Mouse (Mus musculus) kidney, postnatal 0 days (tissue): ENCODE data around the gene Fam229b. TPM values are rescaled to one million over a fixed set of nuclear protein-coding genes. Genes with fewer than 3 reads are reported as not detected.

ENCODE experiments used
- ATAC-seq: fragments of 200-750 bp; cut with Nextera tagmentation; replicated peaks from 2 replicates; pipeline ENCODE4 v1.8.0; 2017; ENCODE audit warnings: low read depth, moderate number of reproducible peaks, moderate TSS enrichment, moderate library complexity; ENCODE audit not compliant: low FRiP score
- DNase-seq: peaks from one replicate; pipeline ENCODE4 v3.0.0-alpha.2; 2016; ENCODE audit warnings: low spot score
- H3K27ac ChIP-seq: fragments of 300-500 bp; sonication (generic); 2 replicates; pipeline ENCODE4 v1.5.1; 2014; ENCODE audit warnings: mild to moderate bottlenecking
- H3K27me3 ChIP-seq: fragments of 300-500 bp; sonication (generic); 2 replicates; pipeline ENCODE4 v1.6.1; 2014; ENCODE audit warnings: low read length, mixed read lengths; ENCODE audit not compliant: insufficient read depth
- H3K36me3 ChIP-seq: fragments of 300-500 bp; sonication (generic); 2 replicates; pipeline ENCODE4 v1.6.1; 2014; ENCODE audit warnings: low read length, mixed read lengths; ENCODE audit not compliant: insufficient read depth
- H3K4me1 ChIP-seq: fragments of 300-500 bp; sonication (generic); replicated peaks from 2 replicates; pipeline ENCODE4 v1.6.1; 2014; ENCODE audit warnings: antibody characterized with exemption, low read length, mixed read lengths; ENCODE audit not compliant: insufficient read depth
- H3K4me2 ChIP-seq: fragments of 300-500 bp; sonication (generic); 2 replicates; pipeline ENCODE4 v1.6.1; 2014; ENCODE audit warnings: mild to moderate bottlenecking, low read length, moderate library complexity, mixed read lengths
- H3K4me3 ChIP-seq: fragments of 300-500 bp; sonication (generic); replicated peaks from 2 replicates; pipeline ENCODE4 v1.5.1; 2014; ENCODE audit warnings: low read depth, low read length
- H3K9ac ChIP-seq: fragments of 300-500 bp; sonication (generic); 2 replicates; pipeline ENCODE4 v1.6.1; 2014; ENCODE audit warnings: low read depth, low read length
- H3K9me3 ChIP-seq: fragments of 300-500 bp; sonication (generic); replicated peaks from 2 replicates; pipeline ENCODE4 v1.6.1; 2016; ENCODE audit warnings: low read length, inconsistent platforms, mixed read lengths
- CTCF ChIP-seq: IDR thresholded peaks from 2 replicates; pipeline ENCODE4 v1.5.1; 2016; ENCODE audit warnings: antibody characterized with exemption, low read depth, mild to moderate bottlenecking, moderate library complexity
- WGBS: fragments of 180-500 bp; shearing (Covaris S2); extraction: QIAGEN DNeasy Blood & Tissue Kit; methylation state at CpG from one replicate; pipeline ENCODE4 v1.1.7; 2014; 5-methylcytosine and 5-hydroxymethylcytosine counted together
- polyA plus RNA-seq: library from polyadenylated mRNA; unstranded; fragments of >200 nt; fragmentation: Nextera tagmentation; extraction: Ambion mirVana; gene quantifications from 2 replicates; pipeline ENCODE4 v1.2.1, GENCODE M21; 2015

The Fam229b gene
- polyA plus RNA-seq, 1 experiment from 2014 or later = 20.8 TPM

DNA sequence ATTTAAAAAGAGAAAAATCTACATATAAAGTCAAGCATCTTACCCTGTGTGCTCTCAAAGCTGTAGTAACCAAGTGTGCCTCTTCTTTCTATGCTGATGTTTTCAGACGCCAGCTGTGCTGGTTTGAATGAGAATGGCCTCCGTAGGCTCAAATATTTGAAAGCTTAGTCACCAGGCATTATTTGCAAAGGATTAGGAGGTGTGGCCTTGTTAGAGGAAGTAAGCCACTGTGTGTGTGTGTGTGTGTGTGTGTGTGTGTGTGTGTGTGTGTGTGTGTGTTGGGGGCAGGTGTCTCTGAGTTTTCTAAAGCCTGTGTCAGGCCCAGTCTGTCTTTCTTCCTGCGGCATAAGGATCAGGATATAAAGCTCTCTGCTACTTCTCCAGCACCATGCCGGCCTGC is 26.8 kb downstream of the Fam229b start:
- DNase-seq (no peak), ATAC-seq (no peak)
- Histone ChIP-seq H3K4me3 (no peak overlapping the region), H3K9ac (no peak overlapping the region), H3K27me3 (no peaks in the 10 kb centered on the region), H3K27ac (no peak overlapping the region), H3K9me3 (no peaks in the 10 kb centered on the region), H3K4me1 (no peaks in the 10 kb centered on the region), H3K36me3 (peaks cover 14% of the 10 kb centered on the region; the same call in 1 of the 2 replicates), H3K4me2 (no peak overlapping the region)
- no peak for TF ChIP-seq CTCF
- 68% methylated on average over 4 of the region's 4 CpGs for WGBS

DNA sequence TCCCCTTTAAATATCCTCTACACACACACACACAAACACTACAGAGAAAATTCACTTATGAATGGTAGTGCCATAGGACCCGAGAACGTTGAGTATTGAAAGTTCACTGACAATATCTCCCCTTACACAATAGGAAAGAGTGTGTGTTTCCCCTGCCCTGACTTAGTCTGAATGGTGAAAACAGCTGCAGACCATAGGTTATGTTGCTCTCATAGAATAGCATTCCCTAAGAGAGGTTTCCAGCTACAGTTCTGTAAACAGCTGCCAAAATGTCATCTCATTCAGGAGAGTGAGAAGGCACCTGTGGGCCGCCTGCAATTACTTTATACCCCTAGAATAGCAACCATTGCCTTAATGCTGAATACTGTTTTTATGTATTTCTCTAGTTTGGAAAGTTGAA is 27.3 kb downstream of the Fam229b start:
- ATAC-seq = no peak
- DNase-seq = no peak
- Histone ChIP-seq H3K27me3 (no peaks in the 10 kb centered on the region), H3K27ac (no peak overlapping the region), H3K4me3 (no peak overlapping the region), H3K9me3 (no peaks in the 10 kb centered on the region), H3K4me1 (no peaks in the 10 kb centered on the region), H3K4me2 (no peak overlapping the region), H3K36me3 (peaks cover 14% of the 10 kb centered on the region; the same call in 1 of the 2 replicates), H3K9ac (no peak overlapping the region)
- 76% methylated on average over 3 of the region's 3 CpGs for WGBS
- TF ChIP-seq CTCF = no peak

DNA sequence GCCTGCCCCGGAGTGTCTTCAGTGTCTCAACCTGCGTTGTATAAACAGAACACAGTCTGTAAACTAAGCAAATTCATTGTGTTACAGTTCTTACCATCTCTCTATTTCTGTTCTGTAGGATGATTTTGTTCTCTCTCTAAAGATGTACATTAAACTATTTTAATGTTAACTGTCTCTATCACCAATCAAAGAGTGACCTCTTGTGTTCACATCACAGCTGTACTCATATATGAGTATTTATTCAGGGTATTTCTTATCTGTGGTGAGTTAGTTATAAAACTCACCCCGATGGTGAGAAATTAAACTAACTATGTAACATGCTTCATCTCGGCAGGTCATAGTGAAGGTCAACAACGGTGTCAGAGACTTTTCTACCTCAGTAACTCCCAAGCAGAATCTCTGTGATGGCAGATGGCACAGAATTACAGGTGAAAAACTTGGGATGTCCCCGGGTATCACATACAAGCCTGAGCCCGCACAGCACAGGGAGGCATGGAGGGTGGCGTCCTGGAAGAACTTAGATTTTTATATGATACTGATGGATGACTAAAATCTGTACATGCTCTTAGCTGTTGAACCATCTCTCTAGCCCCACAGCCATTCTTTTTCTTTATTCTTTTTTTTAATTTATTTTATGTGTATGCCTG is 28.8 kb downstream of the Fam229b start:
- no peak overlapping the region for H3K9ac ChIP-seq
- no peak for TF ChIP-seq CTCF
- no peak overlapping the region for H3K27ac ChIP-seq
- no peaks in the 10 kb centered on the region for H3K27me3 ChIP-seq
- no peak for DNase-seq
- 0 out of 2 replicates have a peak, but pooled peaks cover 5% of the 10 kb centered on the region for H3K36me3 ChIP-seq
- H3K4me1 ChIP-seq = no peaks in the 10 kb centered on the region
- no peaks in the 10 kb centered on the region for H3K9me3 ChIP-seq
- WGBS = 89% methylated on average over 8 of the region's 8 CpGs
- no peak overlapping the region for H3K4me3 ChIP-seq
- no peak for ATAC-seq
- H3K4me2 ChIP-seq = no peak overlapping the region

DNA sequence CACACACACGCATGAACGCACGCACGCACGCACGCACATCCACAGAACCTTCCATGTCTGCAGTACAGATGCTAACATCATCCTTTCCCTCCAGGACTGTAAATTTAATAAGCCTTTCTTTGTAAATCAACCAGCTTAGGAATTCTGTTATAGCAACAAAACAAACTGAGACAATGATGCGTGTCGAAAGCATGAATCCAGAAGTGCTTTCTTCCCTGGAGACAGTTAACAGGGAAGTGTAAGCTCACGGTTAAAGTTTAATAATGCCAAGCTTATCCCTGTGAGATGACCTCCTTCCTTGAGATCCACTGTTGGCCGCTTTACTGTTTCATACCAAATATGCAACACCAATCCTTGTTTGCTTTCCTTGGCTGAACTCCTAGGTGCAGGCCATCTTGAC is 35.0 kb downstream of the Fam229b start:
- ATAC-seq = no peak
- no peak for DNase-seq
- Histone ChIP-seq H3K9ac (no peak overlapping the region), H3K4me1 (no peaks in the 10 kb centered on the region), H3K9me3 (no peaks in the 10 kb centered on the region), H3K27ac (no peak overlapping the region), H3K4me3 (no peak overlapping the region), H3K36me3 (no peaks in the 10 kb centered on the region), H3K27me3 (no peaks in the 10 kb centered on the region), H3K4me2 (no peak overlapping the region)
- WGBS = 87% methylated on average over 10 of the region's 10 CpGs
- no peak for TF ChIP-seq CTCF

DNA sequence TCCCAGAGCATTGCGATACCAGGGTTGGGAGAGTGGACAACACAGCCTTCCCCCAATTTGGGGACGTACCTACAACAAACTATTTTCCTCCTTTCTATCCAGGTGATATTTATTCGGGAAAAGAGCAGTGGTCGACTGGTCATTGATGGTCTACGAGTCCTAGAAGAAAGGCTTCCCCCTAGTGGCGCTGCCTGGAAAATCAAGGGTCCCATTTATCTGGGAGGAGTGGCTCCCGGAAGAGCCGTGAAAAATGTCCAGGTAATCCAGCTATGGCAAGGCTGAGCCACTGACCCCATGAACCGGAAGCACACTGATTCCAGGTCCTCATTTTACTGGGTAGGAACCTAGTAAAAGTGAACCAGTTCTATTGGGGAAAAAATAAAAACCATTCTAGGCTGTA is 36.7 kb downstream of the Fam229b start:
- DNase-seq = peak; percentile 6
- TF ChIP-seq CTCF = peak; percentile 57
- H3K27me3 ChIP-seq = no peaks in the 10 kb centered on the region
- no peak overlapping the region for H3K4me3 ChIP-seq
- H3K36me3 ChIP-seq = peaks cover 2% of the 10 kb centered on the region; the same call in 1 of the 2 replicates
- no peak for ATAC-seq
- H3K4me1 ChIP-seq = no peaks in the 10 kb centered on the region
- no peak overlapping the region for H3K27ac ChIP-seq
- no peak overlapping the region for H3K9ac ChIP-seq
- H3K9me3 ChIP-seq = no peaks in the 10 kb centered on the region
- 87% methylated on average over 9 of the region's 9 CpGs for WGBS
- H3K4me2 ChIP-seq = no peak overlapping the region

GRCm38 (mm10) chr10:39072048-39072447 is 61.7 kb downstream of the Fam229b start:
- no peak overlapping the region for H3K9ac ChIP-seq
- 83% methylated on average over 4 of the region's 4 CpGs for WGBS
- H3K4me1 ChIP-seq = no peaks in the 10 kb centered on the region
- no peaks in the 10 kb centered on the region for H3K9me3 ChIP-seq
- no peak overlapping the region for H3K27ac ChIP-seq
- H3K4me2 ChIP-seq = no peak overlapping the region
- peaks cover 22% of the 10 kb centered on the region; the same call in 1 of the 2 replicates for H3K36me3 ChIP-seq
- ATAC-seq = no peak
- no peak for TF ChIP-seq CTCF
- no peaks in the 10 kb centered on the region for H3K27me3 ChIP-seq
- H3K4me3 ChIP-seq = no peak overlapping the region
- no peak for DNase-seq

Other genes starting within 250 kb of the Fam229b start
- gene Lama4, start 168.4 kb downstream of the Fam229b start, polyA plus RNA-seq = 46.0 and 46.3 TPM in 2 replicates
- gene Tube1, start 62 bp upstream of the Fam229b start, polyA plus RNA-seq = 6.1 and 8.3 TPM in 2 replicates
- 0.16 and 0.20 TPM in 2 replicates for gene Ccn6, start 29.9 kb upstream of the Fam229b start, polyA plus RNA-seq
- gene Fyn, start 234.9 kb upstream of the Fam229b start, polyA plus RNA-seq = 23.7 and 27.8 TPM in 2 replicates